Mouse (Mus musculus) left cerebral cortex, postnatal 25 days (tissue): Measurements from ENCODE around the gene Ptprcap. TPM values are rescaled to one million over a fixed set of nuclear protein-coding genes. Genes with fewer than 3 reads are reported as not detected.

Experiments used
- DNase-seq, 2 experiments: peaks; one replicate each; pipeline ENCODE4 v3.0.0; 2022; ENCODE audit warnings: low spot score in 2 of 2, mixed read lengths in 1 of 2
- intact Hi-C: fragments of 180-260 bp; cut with DNase I; formaldehyde crosslinking; loops from one replicate; pipeline ENCODE4 v1.15.1; 2025
- total RNA-seq, 2 experiments: library from RNA; stranded (reverse); gene quantifications; 2 replicates each; pipeline ENCODE4 v1.2.3; 2021

Ptprcap gene
- total RNA-seq, 2 experiments from 2014 or later: 1.1 to 2.0 TPM

GRCm38 (mm10) chr19:4156771-4157170 lies 3.4 kb downstream of the Ptprcap start:
- DNase-seq: no peak
- intact Hi-C loops: no loop called here

DNA sequence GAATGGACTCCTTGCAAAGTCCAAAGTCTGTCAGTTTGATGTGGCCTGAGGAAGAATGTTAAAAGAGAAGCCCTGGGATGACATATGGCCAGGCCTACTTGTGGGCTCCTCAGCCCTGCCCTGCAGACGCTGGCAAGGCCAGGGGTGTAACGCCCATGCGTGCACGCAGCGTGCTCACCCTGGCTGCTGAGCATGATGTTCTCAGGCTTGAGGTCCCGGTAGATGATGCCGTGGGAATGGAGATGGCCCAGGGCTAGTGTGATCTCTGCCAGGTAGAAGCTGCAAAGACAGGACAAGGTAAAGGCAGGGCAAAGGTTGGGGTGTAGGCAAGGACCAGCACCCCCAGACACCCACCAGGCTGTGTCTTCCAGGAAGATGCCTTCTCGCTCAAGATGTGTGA lies 5.6 kb downstream of the Ptprcap start:
- intact Hi-C loops: no loop called here
- no peak for DNase-seq

- DNase-seq: peak; percentile 98 to 99
- intact Hi-C loops: loop anchor here (2.0 kb wide), 1 partner anchor 36 kb away; no protein-coding TSS in a partner anchor
Observed at GRCm38 (mm10) chr19:4162646-4163542, 9.5 kb downstream of the Ptprcap start, which contains the start of gene Rps6kb2. TSS of gene Rps6kb2 (minus strand) at chr19:4163354.

DNA sequence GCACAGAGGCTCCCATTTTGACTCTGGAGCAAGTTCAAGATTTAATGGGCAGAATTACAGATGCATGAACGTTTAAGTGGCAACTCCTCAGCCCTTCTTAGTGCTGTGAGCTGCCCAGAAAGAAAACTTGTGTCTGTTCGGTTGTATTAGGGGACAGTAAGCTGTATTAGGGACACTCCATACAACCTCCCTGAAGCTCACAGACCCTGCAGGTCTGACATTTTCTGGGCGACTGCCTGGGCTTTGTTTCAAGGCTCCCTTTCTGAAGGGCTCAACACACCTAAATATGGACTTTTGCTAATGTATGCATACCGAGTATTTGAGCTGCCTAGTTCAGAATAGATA lies 10.1 kb downstream of the Ptprcap start:
- intact Hi-C loops: loop anchor here (2.0 kb wide), 1 partner anchor 37 kb away; no protein-coding TSS in a partner anchor

DNA sequence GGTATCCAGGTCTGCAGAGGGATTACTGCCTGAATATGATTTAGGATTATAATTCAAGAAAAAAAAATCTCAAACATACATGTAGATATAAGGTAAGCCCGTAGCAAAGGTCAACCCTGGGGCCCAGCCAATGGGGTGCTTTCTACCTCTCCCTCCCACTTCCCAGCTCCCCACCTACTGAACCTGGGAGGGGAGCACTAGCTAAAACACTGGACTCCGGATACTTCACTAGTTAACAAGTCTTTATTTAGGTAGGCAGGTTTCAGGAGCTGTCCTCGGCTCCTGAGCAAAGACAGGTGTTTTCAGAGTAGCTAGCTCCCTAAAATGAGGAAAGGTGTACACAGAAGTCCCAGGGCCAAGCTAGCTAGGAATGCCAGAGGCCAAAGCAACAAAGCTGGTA lies 10.7 kb downstream of the Ptprcap start:
- intact Hi-C loops: no loop called here
- DNase-seq: no peak

More for the DNA sequence above, 10.1 kb downstream of the Ptprcap start:
- no peak for DNase-seq

GRCm38 (mm10) chr19:4164721-4165120 lies 11.3 kb downstream of the Ptprcap start:
- intact Hi-C loops: no loop called here
- no peak for DNase-seq

DNA sequence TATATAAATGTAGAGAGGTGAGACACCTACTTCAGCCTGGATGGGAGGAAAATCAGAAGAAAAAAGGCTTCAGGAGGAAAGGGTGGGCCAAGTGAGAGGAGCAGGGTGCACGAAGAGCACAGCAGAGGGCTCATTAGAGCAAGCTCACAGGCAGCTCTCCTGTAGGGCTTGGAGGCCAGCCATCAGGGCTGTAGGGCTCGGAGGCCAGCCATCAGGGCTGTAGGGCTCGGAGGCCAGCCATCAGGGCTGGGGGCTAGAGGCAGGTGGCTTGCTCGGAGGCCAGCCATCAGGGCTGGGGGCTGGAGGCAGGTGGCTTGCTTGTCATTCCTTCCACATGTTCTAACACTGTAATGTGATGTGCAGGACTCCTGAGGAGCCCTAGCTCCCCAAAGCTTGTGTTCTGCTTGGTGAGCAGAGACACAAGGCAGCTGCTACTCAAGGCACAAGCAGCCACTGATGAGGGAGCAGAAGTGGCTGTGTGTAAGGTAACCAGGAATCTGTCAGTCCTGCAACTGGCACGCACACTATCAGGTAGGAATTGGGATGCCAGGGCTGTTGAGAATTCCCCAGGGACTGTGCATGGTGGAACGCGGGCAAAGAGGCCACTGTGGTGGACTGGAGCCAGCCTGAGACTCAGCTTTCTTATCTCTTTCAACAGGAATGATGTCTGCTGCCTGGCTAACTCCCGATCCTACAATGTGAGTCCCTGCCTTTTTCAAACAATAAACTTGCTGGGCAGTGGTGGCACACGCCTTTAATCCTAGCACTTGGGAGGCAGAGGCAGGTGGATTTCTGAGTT lies 13.5 kb downstream of the Ptprcap start:
- no peak for DNase-seq
- intact Hi-C loops: no loop called here

DNA sequence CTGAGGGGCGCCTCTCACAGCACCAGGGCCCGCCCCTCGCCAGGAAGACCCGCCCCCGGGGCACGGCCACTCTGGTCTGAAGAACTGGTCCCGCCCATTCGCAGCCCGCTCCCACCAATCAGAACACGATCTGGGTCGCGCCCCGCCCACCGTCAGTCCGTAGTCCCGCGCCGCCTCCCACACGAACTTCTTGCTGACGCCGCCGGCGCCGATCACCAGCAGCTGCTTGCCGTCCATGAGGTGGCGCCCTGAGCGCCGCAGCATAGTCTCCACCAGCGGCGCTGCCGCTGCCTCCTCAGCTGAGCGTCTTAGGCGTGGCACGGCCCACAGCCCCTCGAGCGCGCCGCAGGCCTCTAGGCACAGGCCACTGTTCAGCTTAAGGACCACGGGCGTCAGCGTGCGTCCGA lies 16.0 kb downstream of the Ptprcap start:
- peak; percentile 99 to 100 for DNase-seq
- intact Hi-C loops: loop anchor here (1.0 to 2.0 kb wide), 2 partner anchors 23 to 59 kb away; partner anchors contain the start of gene Ppp1ca

DNA sequence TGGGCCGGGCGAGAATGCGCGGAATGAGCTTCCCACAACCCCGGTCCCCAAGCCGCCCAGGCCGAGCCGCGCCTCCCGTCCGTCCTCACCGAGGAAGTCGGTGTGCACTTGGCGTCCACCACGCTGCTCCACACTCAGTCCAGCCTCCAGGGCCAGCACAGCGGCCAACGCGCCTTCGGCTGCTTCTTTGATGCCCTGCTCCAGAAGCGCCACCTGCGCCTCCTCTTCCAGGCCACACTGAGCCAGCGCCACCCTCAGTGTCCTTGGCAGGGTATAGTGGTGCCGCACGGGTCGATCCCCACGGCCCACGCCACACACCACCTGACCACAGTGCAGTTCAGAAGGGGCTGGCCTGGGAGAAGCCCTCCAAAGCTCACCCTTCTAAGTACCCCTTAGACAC lies 16.4 kb downstream of the Ptprcap start:
- no peak for DNase-seq
- intact Hi-C loops: loop anchor here (1.0 to 2.0 kb wide), 2 partner anchors 23 to 58 kb away; partner anchors contain the start of gene Ppp1ca

DNA sequence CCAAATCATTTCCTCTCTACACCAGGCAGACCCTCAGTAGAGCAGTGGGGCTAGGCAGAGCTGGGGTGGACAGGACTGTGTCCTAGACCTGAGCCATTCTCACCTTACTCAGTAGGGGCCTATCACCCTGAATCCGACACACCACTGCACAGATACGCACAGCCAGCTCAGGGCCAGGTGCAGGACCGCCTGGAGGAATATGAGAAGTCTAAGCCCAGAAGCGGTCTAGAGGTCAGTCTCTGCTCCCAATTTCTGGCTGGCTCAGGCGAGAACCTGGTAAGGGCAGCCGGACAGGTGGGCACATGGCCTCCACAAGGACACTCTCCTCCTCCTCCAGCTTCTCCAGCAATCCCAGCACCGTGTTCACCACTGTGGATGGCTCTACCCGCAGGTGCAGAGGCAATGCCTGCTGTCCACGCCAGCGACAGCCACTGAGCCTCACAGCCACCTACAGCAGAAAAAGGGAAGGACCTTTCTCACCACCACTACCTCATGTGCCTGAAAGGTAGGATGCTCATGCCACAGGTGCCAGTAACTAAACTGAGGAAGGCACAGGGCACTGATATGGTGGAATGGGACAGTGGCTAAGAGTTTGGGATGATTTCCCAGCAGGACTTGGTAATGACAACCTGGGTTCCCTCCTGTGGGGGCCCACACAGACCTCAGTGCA lies 17.5 kb downstream of the Ptprcap start:
- intact Hi-C loops: no loop called here
- DNase-seq: no peak

DNA sequence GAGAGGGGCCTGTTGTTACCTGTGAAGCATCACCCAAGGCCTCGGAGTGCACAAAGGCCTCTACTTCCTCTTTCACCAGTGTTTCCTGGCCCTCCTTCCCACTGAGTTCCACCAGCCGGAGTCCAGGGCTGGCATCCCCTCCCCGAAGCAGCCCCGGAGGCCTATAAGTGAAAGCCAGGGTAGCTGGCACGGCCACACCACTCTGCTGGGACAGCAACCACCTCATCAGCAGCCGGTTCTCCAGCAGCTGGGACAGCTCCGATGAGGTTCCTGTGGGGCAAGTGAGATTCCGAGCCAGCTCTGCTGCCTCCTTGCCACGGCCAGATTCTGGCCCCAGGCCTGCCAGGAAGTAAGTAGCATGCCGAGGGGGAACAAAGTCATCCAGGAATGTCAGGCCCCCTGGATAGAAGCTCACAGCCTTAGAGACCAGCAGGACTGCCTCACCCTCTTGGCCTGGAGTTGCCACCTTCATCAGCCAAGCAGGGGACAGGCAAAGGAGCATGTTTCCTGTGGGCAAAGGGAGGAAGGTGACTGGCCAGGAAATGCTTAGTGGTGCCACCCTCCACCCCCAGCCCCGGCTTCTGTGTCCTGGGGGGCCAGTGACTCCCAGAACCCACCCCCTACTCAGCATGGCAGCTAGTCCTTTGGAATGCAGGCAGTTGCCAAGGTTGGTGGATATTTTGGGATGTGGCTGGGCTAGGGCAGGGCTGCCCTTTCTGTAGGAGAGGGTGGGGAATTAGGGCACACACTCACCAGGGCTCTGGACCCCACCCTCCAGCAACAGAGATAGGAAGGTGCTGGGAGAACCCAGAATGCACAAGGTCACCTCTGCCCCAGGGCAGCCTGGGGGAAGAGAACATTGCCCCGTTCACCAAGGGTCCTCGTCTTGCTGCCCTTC lies 18.2 kb downstream of the Ptprcap start:
- intact Hi-C loops: no loop called here
- DNase-seq: no peak

GRCm38 (mm10) chr19:4172925-4173324 lies 19.5 kb downstream of the Ptprcap start:
- intact Hi-C loops: no loop called here

DNA sequence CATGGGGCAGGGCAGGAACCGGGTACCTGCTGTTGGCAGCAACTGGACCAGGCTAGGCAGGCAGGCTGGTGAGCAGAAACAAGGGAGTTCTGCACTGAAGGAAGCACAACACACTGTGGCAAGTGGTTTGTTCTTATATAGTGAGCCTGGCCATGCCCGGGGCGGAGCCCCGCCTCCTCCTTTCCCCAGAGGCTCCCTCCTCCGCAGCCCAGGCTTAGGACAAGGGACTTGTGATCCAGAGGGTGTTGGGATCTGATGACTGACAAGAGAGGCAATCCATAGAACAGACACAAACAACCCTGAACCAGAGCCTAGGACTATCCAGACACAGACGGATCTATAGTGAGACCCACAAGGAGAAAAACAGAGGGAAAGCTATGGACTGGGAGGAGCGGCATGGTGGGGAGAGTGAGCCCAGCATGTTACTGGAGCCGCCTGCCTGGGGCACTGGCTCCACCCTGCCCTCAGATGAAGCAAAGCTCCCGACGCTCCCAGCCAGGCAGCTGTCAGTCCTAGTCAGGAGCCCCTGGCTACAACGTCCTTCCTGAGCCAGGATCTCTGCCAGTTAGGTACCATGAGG lies 22.1 kb downstream of the Ptprcap start, which contains the start of gene Carns1:
Gene Carns1, minus strand, starts transcription at position 112 of the 580 bp plus-strand sequence.
- peak in 1 of 2 experiments; percentile 51 for DNase-seq
- intact Hi-C loops: no loop called here

More at GRCm38 (mm10) chr19:4172925-4173324, 19.5 kb downstream of the Ptprcap start:
- DNase-seq: no peak

GRCm38 (mm10) chr19:4180411-4180810 lies 27.0 kb downstream of the Ptprcap start:
- DNase-seq: no peak
- intact Hi-C loops: no loop called here

DNA sequence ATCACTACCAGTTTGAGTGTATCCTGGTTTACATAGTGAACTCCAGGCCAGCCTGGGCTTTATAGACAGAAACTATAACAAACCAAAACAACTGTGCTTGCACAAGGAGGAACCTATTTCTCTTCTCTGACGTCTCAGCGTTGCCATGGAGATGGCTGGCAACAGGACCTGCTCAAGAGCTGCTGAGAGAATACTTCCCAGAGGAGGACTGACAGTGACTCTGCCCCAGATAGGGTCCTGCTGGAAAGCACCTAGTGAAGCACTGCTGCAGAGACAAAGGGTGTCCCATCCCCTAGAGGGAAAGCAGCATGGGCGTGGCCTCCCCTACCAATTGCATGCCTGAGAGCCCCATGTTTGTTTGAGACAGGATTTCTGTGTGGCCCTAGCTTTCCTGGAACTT lies 28.5 kb downstream of the Ptprcap start:
- intact Hi-C loops: no loop called here
- peak; percentile 80 to 94 for DNase-seq

- intact Hi-C loops: no loop called here
- no peak for DNase-seq
Observed at GRCm38 (mm10) chr19:4183689-4184088, 30.3 kb downstream of the Ptprcap start.

- intact Hi-C loops: no loop called here
- no peak for DNase-seq
Observed at GRCm38 (mm10) chr19:4184976-4185975, 31.9 kb downstream of the Ptprcap start.
